Mouse (Mus musculus) liver, embryonic 16.5 days (tissue): Measurements from ENCODE around the gene Prmt3. TPM values are rescaled to one million over a fixed set of nuclear protein-coding genes. Genes with fewer than 3 reads are reported as not detected.

Source experiments
- ATAC-seq: fragments of 200-750 bp; cut with Nextera tagmentation; 2 replicates; pipeline ENCODE4 v1.8.0; 2017; ENCODE audit warnings: low read depth, mild to moderate bottlenecking, moderate number of reproducible peaks, moderate library complexity
- H3K27ac ChIP-seq: fragments of 300-500 bp; sonication (generic); 2 replicates; pipeline ENCODE4 v1.5.1; 2014; ENCODE audit warnings: mild to moderate bottlenecking, low read length
- H3K27me3 ChIP-seq: fragments of 300-500 bp; sonication (generic); 2 replicates; pipeline ENCODE4 v1.6.1; 2014; ENCODE audit warnings: low read depth, low read length, mixed read lengths; ENCODE audit not compliant: control insufficient read depth, insufficient read depth
- H3K36me3 ChIP-seq: fragments of 300-500 bp; sonication (generic); 2 replicates; pipeline ENCODE4 v1.6.1; 2014; ENCODE audit warnings: mild to moderate bottlenecking; ENCODE audit not compliant: control insufficient read depth, insufficient read depth
- H3K4me1 ChIP-seq: fragments of 300-500 bp; sonication (generic); 2 replicates; pipeline ENCODE4 v1.6.1; 2014; ENCODE audit warnings: low read depth, low read length, mixed read lengths; ENCODE audit not compliant: control insufficient read depth
- H3K4me2 ChIP-seq: fragments of 300-500 bp; sonication (generic); 2 replicates; pipeline ENCODE4 v1.6.1; 2014; ENCODE audit warnings: low read depth, low read length, mixed read lengths
- H3K4me3 ChIP-seq: fragments of 300-500 bp; sonication (generic); 2 replicates; pipeline ENCODE4 v1.5.1; 2014; ENCODE audit warnings: low read depth, mild to moderate bottlenecking, low read length
- H3K9ac ChIP-seq: fragments of 300-500 bp; sonication (generic); 2 replicates; pipeline ENCODE4 v1.6.1; 2014; ENCODE audit warnings: low read depth, low read length
- H3K9me3 ChIP-seq: fragments of 300-500 bp; sonication (generic); replicated peaks from 2 replicates; pipeline ENCODE4 v1.6.1; 2016; ENCODE audit warnings: low read length; ENCODE audit not compliant: control insufficient read depth
- WGBS: fragments of 180-500 bp; shearing (Covaris S2); extraction: QIAGEN DNeasy Blood & Tissue Kit; methylation state at CpG from one replicate; pipeline ENCODE4 v1.1.7; 2014; ENCODE audit not compliant: insufficient replicate concordance; 5-methylcytosine and 5-hydroxymethylcytosine counted together
- polyA plus RNA-seq: library from polyadenylated mRNA; unstranded; fragments of >200 nt; fragmentation: Nextera tagmentation; extraction: Ambion mirVana; gene quantifications from 2 replicates; pipeline ENCODE4 v1.2.1, GENCODE M21; 2015

The Prmt3 gene
- polyA plus RNA-seq, 1 experiment from 2014 or later = 15.6 TPM

DNA sequence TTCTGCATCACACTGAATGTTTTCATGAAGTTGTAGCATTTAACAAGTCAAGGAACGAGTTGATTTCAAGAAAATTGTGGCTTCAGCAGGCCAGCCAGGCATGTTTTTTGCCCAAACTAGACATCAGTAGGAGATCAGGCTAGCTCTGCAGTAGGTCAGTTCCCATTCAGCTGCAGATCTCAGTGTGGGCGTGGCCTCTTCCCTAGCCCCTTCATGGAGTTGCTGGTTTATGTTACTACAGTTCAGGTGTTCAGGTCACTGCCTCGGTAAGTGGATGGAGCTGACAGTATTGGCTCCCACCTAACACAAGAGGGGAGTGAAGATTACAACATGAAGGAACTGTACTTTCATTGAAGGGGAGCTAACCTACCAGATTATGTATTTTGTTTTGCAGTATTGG, 80.1 kb downstream of the Prmt3 start:
- no peak overlapping the region for H3K4me2 ChIP-seq
- H3K9me3 ChIP-seq = no peaks in the 10 kb centered on the region
- H3K4me3 ChIP-seq = no peak overlapping the region
- H3K4me1 ChIP-seq = no peaks in the 10 kb centered on the region; the same call in 1 of the 2 replicates
- H3K27ac ChIP-seq = no peak overlapping the region
- WGBS = 60% methylated on average over 3 of the region's 3 CpGs
- no peak for ATAC-seq
- no peak overlapping the region for H3K9ac ChIP-seq
- H3K36me3 ChIP-seq = no peaks in the 10 kb centered on the region; the same call in 1 of the 2 replicates
- H3K27me3 ChIP-seq = no peaks in the 10 kb centered on the region

DNA sequence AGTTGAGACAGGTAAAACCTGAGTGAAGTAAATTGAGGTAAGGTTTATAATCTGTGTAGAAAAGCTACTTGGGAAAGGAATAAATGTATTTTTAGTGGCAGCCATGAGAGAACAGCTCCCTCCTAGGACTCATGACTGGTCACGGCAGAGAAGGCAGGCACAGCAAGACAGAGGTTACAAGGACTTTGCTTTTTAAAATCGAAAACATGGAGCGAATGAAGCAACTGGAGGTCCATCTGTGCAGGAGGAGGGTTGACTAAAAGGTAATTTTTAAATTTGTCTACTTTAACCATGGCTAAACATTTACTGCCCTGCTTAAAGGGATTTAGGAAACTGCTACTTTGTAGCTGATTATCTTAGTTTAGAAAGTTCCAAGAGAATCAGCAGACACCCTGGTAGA, 81.7 kb downstream of the Prmt3 start:
- 76% methylated on average over 3 of the region's 3 CpGs for WGBS
- no peak for ATAC-seq

DNA sequence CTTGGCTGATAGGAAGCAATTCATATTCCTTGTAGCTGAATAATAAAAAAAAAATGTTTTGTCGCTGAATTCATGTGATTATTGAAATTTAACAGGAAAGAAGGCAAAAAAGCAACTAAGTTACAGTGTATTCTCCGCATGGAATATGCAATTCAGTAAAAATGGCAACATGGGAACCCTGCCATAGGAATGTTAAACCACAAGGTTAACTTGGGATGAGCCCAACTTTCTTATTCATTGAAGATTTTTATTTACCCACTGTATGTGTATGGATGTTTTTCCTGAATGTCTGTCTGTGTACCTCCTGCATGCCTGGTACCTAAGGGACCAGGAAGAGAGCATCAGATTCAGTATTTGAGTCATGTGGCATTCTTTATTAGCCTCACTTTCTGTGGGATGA, 83.0 kb downstream of the Prmt3 start:
- Histone ChIP-seq H3K9ac (no peak overlapping the region), H3K4me1 (no peaks in the 10 kb centered on the region), H3K36me3 (no peaks in the 10 kb centered on the region), H3K4me2 (no peak overlapping the region), H3K4me3 (no peak overlapping the region), H3K27ac (no peak overlapping the region), H3K9me3 (no peaks in the 10 kb centered on the region), H3K27me3 (no peaks in the 10 kb centered on the region)
- WGBS = 76% methylated on average over 2 of the region's 2 CpGs
- no peak for ATAC-seq

More for the DNA sequence above, 81.7 kb downstream of the Prmt3 start:
- Histone ChIP-seq H3K4me2 (no peak overlapping the region), H3K27ac (no peak overlapping the region), H3K4me1 (no peaks in the 10 kb centered on the region), H3K9ac (no peak overlapping the region), H3K27me3 (no peaks in the 10 kb centered on the region), H3K4me3 (no peak overlapping the region), H3K9me3 (no peaks in the 10 kb centered on the region), H3K36me3 (no peaks in the 10 kb centered on the region; the same call in 1 of the 2 replicates)

DNA sequence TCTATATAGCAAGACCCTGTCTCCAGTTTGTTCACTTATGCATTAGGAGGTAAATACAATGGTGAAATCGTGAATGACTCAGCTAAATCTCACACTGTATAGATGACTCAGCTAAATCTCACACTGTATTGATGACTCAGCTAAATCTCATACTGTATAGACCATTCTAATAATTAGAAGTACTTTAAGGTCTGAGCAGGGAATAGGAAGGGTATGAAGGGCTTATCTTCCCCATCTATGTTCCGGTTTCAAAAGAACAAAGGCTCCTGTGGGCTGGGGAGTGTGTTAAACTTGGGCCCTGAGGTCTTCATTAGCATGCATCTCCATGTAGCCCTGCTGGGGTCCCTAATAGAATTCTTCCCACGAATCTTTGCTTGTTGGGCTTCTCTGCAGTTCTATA, 85.6 kb downstream of the Prmt3 start:
- no peak for ATAC-seq
- H3K36me3 ChIP-seq = no peaks in the 10 kb centered on the region
- no peaks in the 10 kb centered on the region for H3K4me1 ChIP-seq
- no peak overlapping the region for H3K9ac ChIP-seq
- no peak overlapping the region for H3K4me2 ChIP-seq
- H3K9me3 ChIP-seq = no peaks in the 10 kb centered on the region
- no peak overlapping the region for H3K4me3 ChIP-seq
- 52% methylated on average over 3 of the region's 3 CpGs for whole genome bisulfite sequencing
- H3K27me3 ChIP-seq = no peaks in the 10 kb centered on the region
- H3K27ac ChIP-seq = no peak overlapping the region

DNA sequence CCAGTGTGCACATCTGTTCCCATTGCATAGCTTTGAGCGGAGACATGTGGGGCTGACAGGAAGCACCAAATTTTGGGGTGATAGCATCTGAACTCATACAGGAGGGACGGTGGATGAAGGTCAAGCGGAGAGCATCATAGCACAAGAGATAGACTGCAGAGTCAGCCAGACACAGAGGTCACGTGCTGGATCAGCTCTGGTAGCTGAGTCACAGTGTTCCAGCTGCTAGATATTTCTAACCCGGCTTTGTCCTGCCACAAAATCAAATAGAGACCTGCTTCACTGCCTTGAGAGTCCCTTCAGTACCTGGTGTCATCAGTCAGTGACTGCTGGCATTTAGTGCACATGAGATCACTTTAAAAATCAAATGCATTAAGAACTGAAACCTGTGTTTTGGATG, 91.5 kb downstream of the Prmt3 start:
- 58% methylated on average over 5 of the region's 5 CpGs for WGBS
- Histone ChIP-seq H3K4me2 (no peak overlapping the region), H3K9me3 (no peaks in the 10 kb centered on the region), H3K36me3 (no peaks in the 10 kb centered on the region), H3K27me3 (no peaks in the 10 kb centered on the region), H3K9ac (no peak overlapping the region), H3K27ac (no peak overlapping the region), H3K4me3 (no peak overlapping the region), H3K4me1 (no peaks in the 10 kb centered on the region)
- no peak for ATAC-seq

DNA sequence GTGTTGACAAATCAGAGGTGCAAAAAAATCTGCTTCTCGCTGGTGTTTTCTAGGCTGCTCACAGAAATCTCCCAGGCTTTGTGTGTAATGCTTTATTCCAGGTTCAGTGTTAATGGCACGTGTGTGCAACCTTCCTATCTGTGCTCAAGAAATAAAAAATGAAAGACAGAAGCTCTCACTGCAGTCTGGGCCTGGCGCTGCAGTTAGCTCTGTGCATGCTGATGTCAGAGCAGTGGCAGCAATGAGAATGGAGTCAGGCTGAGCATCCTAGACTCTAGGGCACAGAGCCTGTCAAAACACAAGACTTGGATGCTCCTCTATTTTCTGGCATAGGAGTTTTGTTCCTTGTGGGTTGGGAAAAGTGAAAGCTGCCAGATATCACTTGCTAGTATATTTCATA, 92.1 kb downstream of the Prmt3 start:
- Histone ChIP-seq H3K4me3 (no peak overlapping the region), H3K9me3 (no peaks in the 10 kb centered on the region), H3K4me1 (no peaks in the 10 kb centered on the region), H3K36me3 (no peaks in the 10 kb centered on the region), H3K27me3 (no peaks in the 10 kb centered on the region), H3K27ac (no peak overlapping the region), H3K9ac (no peak overlapping the region), H3K4me2 (no peak overlapping the region)
- ATAC-seq = no peak
- WGBS = 58% methylated on average over 3 of the region's 3 CpGs

DNA sequence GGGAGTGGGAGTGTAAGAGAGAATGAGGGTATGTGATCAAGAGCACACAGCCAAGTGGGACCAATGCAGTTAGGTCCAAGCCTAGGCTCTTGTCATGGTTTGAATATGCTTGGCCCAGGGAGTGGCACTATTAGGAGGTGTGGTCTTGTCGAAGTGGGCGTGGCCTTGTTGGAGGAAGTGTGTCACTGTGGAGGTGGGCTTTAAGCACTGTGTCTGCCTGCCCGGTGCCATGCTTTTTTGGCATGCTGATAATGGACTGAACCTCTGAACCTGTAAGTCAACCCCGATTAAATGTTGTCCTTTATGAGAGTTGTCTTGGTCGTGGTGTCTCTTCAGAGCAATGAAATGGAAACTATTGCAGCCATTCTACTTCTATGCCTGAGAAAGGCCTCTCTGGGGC, 99.2 kb downstream of the Prmt3 start:
- Histone ChIP-seq H3K4me1 (no peaks in the 10 kb centered on the region), H3K4me2 (no peak overlapping the region), H3K9me3 (no peaks in the 10 kb centered on the region), H3K36me3 (no peaks in the 10 kb centered on the region), H3K27me3 (no peaks in the 10 kb centered on the region), H3K27ac (no peak overlapping the region), H3K9ac (no peak overlapping the region), H3K4me3 (no peak overlapping the region)
- no peak for ATAC-seq
- 49% methylated on average over 5 of the region's 5 CpGs for WGBS

DNA sequence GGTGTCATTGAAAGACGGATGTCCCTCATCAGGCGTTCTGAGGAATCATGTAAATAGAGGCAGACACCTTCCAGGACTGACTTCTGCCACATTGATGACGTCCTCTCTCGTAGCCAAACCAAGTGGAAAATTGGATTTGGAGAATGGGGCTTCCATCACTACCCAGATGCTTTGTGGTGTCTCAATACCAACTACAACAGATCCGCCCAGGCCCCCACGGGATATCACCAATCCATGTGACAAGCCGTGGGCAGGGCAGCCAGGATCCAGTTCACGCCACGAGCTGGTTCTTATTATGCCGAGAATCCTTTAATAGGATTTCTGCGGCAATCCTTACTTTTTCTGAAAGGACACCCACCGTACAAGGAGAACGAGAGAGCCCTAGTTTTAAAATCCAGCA, 100.9 kb downstream of the Prmt3 start:
- H3K9ac ChIP-seq = no peak overlapping the region
- no peak overlapping the region for H3K27ac ChIP-seq
- H3K4me2 ChIP-seq = no peak overlapping the region
- 73% methylated on average over 13 of the region's 13 CpGs for WGBS
- H3K27me3 ChIP-seq = no peaks in the 10 kb centered on the region
- no peaks in the 10 kb centered on the region for H3K4me1 ChIP-seq
- no peaks in the 10 kb centered on the region for H3K9me3 ChIP-seq
- no peaks in the 10 kb centered on the region for H3K36me3 ChIP-seq
- no peak for ATAC-seq
- H3K4me3 ChIP-seq = no peak overlapping the region

DNA sequence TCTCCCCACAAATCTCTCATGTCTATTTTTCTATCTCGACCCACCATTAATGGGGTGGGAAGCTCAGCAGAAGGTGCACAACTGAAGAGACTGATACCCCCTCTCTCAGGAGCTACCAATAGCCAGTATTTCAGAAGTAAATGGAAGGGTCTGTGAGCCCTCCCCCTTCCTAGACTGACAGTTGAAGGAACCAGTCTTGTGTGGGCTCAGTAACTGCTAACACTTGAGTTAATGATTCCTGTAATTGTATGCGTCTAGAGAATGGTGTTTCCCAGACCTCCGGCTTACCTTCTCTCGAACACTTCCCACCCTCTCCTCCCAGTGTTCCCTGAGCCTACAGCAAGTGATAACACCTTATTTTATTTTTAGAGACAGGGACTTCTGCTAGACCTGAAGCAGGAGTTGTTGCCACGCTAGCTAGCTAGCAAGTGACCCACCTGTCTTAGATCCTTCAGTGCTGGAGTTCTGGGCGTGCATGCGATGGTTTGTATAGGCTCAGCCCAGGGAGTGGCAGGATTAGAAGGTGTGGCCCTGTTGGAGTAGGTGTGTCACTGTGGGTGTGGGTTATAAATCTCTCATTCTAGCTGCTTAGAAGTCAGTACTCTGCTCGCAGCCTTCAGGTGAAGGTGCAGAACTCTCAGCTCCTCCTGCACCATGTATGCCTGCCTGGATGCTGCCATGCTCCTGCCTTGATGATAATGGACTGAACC, 102.0 kb downstream of the Prmt3 start:
- no peak for ATAC-seq
- Histone ChIP-seq H3K4me1 (no peaks in the 10 kb centered on the region), H3K4me3 (no peak overlapping the region), H3K27me3 (no peaks in the 10 kb centered on the region), H3K36me3 (no peaks in the 10 kb centered on the region), H3K4me2 (no peak overlapping the region), H3K9ac (no peak overlapping the region), H3K27ac (no peak overlapping the region), H3K9me3 (no peaks in the 10 kb centered on the region)
- WGBS = 50% methylated on average over 8 of the region's 8 CpGs
